Mouse (Mus musculus): Measurements from ENCODE around the gene Ess2. TPM values are rescaled to one million over a fixed set of nuclear protein-coding genes. Genes with fewer than 3 reads are reported as not detected.
"Not testable (repeated sequence)": the region's sequence is repeated elsewhere in the genome, so short reads cannot be mapped to it uniquely, and the experiment has no call there.

The Ess2 gene
- polyA plus RNA-seq (2015; fragmentation: Nextera tagmentation; extraction: Ambion mirVana) = 47.8 and 53.9 TPM in 2 replicates

GRCm38 (mm10) chr16:17911052-17911595 lies at the start of gene Ess2:
Gene Ess2 (minus strand): TSS chr16:17911348.
- Histone ChIP-seq H3K4me2 (peak within 1 kb of the TSS; percentile 94), H3K9ac (peak within 1 kb of the TSS; percentile 84), H3K36me3 (peaks cover 34% of the 10 kb centered on the region), H3K9me3 (no peaks in the 10 kb centered on the region), H3K4me3 (peak within 1 kb of the TSS; percentile 74), H3K4me1 (replicated peaks) (peaks cover 25% of the 10 kb centered on the region), H3K27me3 (peaks cover 45% of the 10 kb centered on the region), H3K27ac (peak within 1 kb of the TSS; percentile 83)
- under 1% methylated on average over 35 of the region's 35 CpGs for WGBS
- peak; percentile 93 for ATAC-seq (ENCODE audit: low FRiP score)

GRCm38 (mm10) chr16:17956052-17956638 lies 45.0 kb upstream of the Ess2 start:
- not testable (repeated sequence) for H3K4me1 ChIP-seq (replicated peaks); H3K27me3 ChIP-seq; H3K4me3 ChIP-seq; H3K9me3 ChIP-seq; H3K36me3 ChIP-seq; H3K4me2 ChIP-seq; ATAC-seq (ENCODE audit: low FRiP score); H3K27ac ChIP-seq; H3K9ac ChIP-seq
- WGBS = 95% methylated on average over 17 of the region's 17 CpGs

GRCm38 (mm10) chr16:17951618-17952017 lies 40.5 kb upstream of the Ess2 start:
- ATAC-seq (ENCODE audit: low FRiP score) = no peak
- Histone ChIP-seq H3K4me3 (no peak overlapping the region), H3K9me3 (no peaks in the 10 kb centered on the region), H3K4me2 (no peak overlapping the region), H3K36me3 (no peaks in the 10 kb centered on the region), H3K9ac (no peak overlapping the region), H3K4me1 (replicated peaks) (peaks cover 16% of the 10 kb centered on the region), H3K27me3 (no peaks in the 10 kb centered on the region), H3K27ac (no peak overlapping the region)
- WGBS = 91% methylated on average over 4 of the region's 4 CpGs

- Histone ChIP-seq H3K27me3 (0 out of 2 replicates have a peak, but pooled peaks cover 6% of the 10 kb centered on the region), H3K27ac (peak overlapping the region; percentile 64; the same call in 1 of the 2 replicates), H3K4me2 (no peak overlapping the region), H3K4me1 (replicated peaks) (peaks cover 16% of the 10 kb centered on the region), H3K9me3 (no peaks in the 10 kb centered on the region), H3K36me3 (no peaks in the 10 kb centered on the region), H3K4me3 (no peak overlapping the region), H3K9ac (no peak overlapping the region)
- WGBS = 53% methylated on average over 4 of the region's 4 CpGs
- peak; percentile 24; the same call in 1 of the 2 replicates for ATAC-seq (ENCODE audit: low FRiP score)
Observed at GRCm38 (mm10) chr16:17950068-17950467, 38.9 kb upstream of the Ess2 start.

- H3K27ac ChIP-seq = peak overlapping the region; percentile 64; the same call in 1 of the 2 replicates
- no peak overlapping the region for H3K4me3 ChIP-seq
- H3K9ac ChIP-seq = no peak overlapping the region
- H3K27me3 ChIP-seq = 0 out of 2 replicates have a peak, but pooled peaks cover 7% of the 10 kb centered on the region
- 23% methylated on average over 2 of the region's 2 CpGs for WGBS
- ATAC-seq (ENCODE audit: low FRiP score) = peak; percentile 75
- no peak overlapping the region for H3K4me2 ChIP-seq
- no peaks in the 10 kb centered on the region for H3K36me3 ChIP-seq
- no peaks in the 10 kb centered on the region for H3K9me3 ChIP-seq
- peaks cover 16% of the 10 kb centered on the region for H3K4me1 ChIP-seq (replicated peaks)
Observed at GRCm38 (mm10) chr16:17949421-17949877, 38.3 kb upstream of the Ess2 start.

GRCm38 (mm10) chr16:17945081-17945831 lies 34.1 kb upstream of the Ess2 start:
- Histone ChIP-seq H3K9me3 (no peaks in the 10 kb centered on the region), H3K9ac (no peak overlapping the region), H3K27me3 (0 out of 2 replicates have a peak, but pooled peaks cover 7% of the 10 kb centered on the region), H3K4me1 (replicated peaks) (peaks cover 14% of the 10 kb centered on the region), H3K4me2 (no peak overlapping the region), H3K27ac (no peak overlapping the region), H3K4me3 (no peak overlapping the region), H3K36me3 (no peaks in the 10 kb centered on the region)
- ATAC-seq (ENCODE audit: low FRiP score) = no peak
- 58% methylated on average over 7 of the region's 7 CpGs for WGBS

GRCm38 (mm10) chr16:17943466-17943865 lies 32.3 kb upstream of the Ess2 start:
- Histone ChIP-seq H3K36me3 (no peaks in the 10 kb centered on the region), H3K27ac (no peak overlapping the region), H3K4me1 (replicated peaks) (no peaks in the 10 kb centered on the region), H3K4me2 (no peak overlapping the region), H3K9ac (no peak overlapping the region), H3K4me3 (no peak overlapping the region), H3K27me3 (0 out of 2 replicates have a peak, but pooled peaks cover 7% of the 10 kb centered on the region), H3K9me3 (no peaks in the 10 kb centered on the region)
- ATAC-seq (ENCODE audit: low FRiP score) = no peak
- WGBS = 76% methylated on average over 8 of the region's 8 CpGs

GRCm38 (mm10) chr16:17939255-17939751 lies 28.2 kb upstream of the Ess2 start:
- peak; percentile 68; the same call in 1 of the 2 replicates for ATAC-seq (ENCODE audit: low FRiP score)
- H3K27ac ChIP-seq = no peak overlapping the region
- no peak overlapping the region for H3K4me2 ChIP-seq
- H3K9me3 ChIP-seq = no peaks in the 10 kb centered on the region
- H3K36me3 ChIP-seq = no peaks in the 10 kb centered on the region
- H3K27me3 ChIP-seq = peaks cover 27% of the 10 kb centered on the region
- WGBS = 54% methylated on average over 9 of the region's 9 CpGs
- H3K4me3 ChIP-seq = no peak overlapping the region
- peak overlapping the region; percentile 1; the same call in 1 of the 2 replicates for H3K9ac ChIP-seq
- no peaks in the 10 kb centered on the region for H3K4me1 ChIP-seq (replicated peaks)

GRCm38 (mm10) chr16:17938821-17939220 lies 27.7 kb upstream of the Ess2 start:
- ATAC-seq (ENCODE audit: low FRiP score) = peak; percentile 80
- 12% methylated on average over 7 of the region's 7 CpGs for WGBS

GRCm38 (mm10) chr16:17938187-17938586 lies 27.0 kb upstream of the Ess2 start:
- H3K4me1 ChIP-seq (replicated peaks) = no peaks in the 10 kb centered on the region
- ATAC-seq (ENCODE audit: low FRiP score) = no peak
- no peak overlapping the region for H3K4me3 ChIP-seq
- no peak overlapping the region for H3K9ac ChIP-seq
- H3K9me3 ChIP-seq = no peaks in the 10 kb centered on the region
- no peak overlapping the region for H3K27ac ChIP-seq
- 84% methylated on average over 7 of the region's 7 CpGs for WGBS
- H3K36me3 ChIP-seq = no peaks in the 10 kb centered on the region
- no peak overlapping the region for H3K4me2 ChIP-seq
- peaks cover 38% of the 10 kb centered on the region for H3K27me3 ChIP-seq

More at GRCm38 (mm10) chr16:17938821-17939220, 27.7 kb upstream of the Ess2 start:
- Histone ChIP-seq H3K9me3 (no peaks in the 10 kb centered on the region), H3K27ac (no peak overlapping the region), H3K4me2 (no peak overlapping the region), H3K27me3 (peaks cover 32% of the 10 kb centered on the region), H3K36me3 (no peaks in the 10 kb centered on the region), H3K4me1 (replicated peaks) (no peaks in the 10 kb centered on the region), H3K9ac (peak overlapping the region; percentile 1; the same call in 1 of the 2 replicates), H3K4me3 (no peak overlapping the region)

- H3K27me3 ChIP-seq = peaks cover 38% of the 10 kb centered on the region
- no peaks in the 10 kb centered on the region for H3K4me1 ChIP-seq (replicated peaks)
- no peak overlapping the region for H3K27ac ChIP-seq
- H3K9ac ChIP-seq = no peak overlapping the region
- H3K4me2 ChIP-seq = no peak overlapping the region
- ATAC-seq (ENCODE audit: low FRiP score) = no peak
- no peak overlapping the region for H3K4me3 ChIP-seq
- H3K9me3 ChIP-seq = no peaks in the 10 kb centered on the region
- H3K36me3 ChIP-seq = no peaks in the 10 kb centered on the region
- 88% methylated on average over 10 of the region's 10 CpGs for WGBS
Observed at GRCm38 (mm10) chr16:17936776-17937175, 25.6 kb upstream of the Ess2 start.

- no peak overlapping the region for H3K27ac ChIP-seq
- H3K4me2 ChIP-seq = no peak overlapping the region
- H3K4me3 ChIP-seq = no peak overlapping the region
- peaks cover 38% of the 10 kb centered on the region for H3K27me3 ChIP-seq
- H3K4me1 ChIP-seq (replicated peaks) = no peaks in the 10 kb centered on the region
- H3K9me3 ChIP-seq = no peaks in the 10 kb centered on the region
- H3K36me3 ChIP-seq = no peaks in the 10 kb centered on the region
- WGBS = 81% methylated on average over 3 of the region's 3 CpGs
- no peak overlapping the region for H3K9ac ChIP-seq
- ATAC-seq (ENCODE audit: low FRiP score) = no peak
Observed at GRCm38 (mm10) chr16:17934445-17934910, 23.3 kb upstream of the Ess2 start.

All from hindbrain, embryonic 13.5 days (tissue).